Mouse (Mus musculus) cerebellum, postnatal 4 days (tissue): ENCODE results near the gene Hmgcs1.
"Not testable (repeated sequence)": the region's sequence is repeated elsewhere in the genome, so short reads cannot be mapped to it uniquely, and the experiment has no call there.

Source experiments
- DNase-seq, 2 experiments: peaks; one replicate each; pipeline ENCODE4 v3.0.0; 2022; ENCODE audit warnings: low spot score in 2 of 2, mixed read lengths in 1 of 2

The Hmgcs1 gene

DNA sequence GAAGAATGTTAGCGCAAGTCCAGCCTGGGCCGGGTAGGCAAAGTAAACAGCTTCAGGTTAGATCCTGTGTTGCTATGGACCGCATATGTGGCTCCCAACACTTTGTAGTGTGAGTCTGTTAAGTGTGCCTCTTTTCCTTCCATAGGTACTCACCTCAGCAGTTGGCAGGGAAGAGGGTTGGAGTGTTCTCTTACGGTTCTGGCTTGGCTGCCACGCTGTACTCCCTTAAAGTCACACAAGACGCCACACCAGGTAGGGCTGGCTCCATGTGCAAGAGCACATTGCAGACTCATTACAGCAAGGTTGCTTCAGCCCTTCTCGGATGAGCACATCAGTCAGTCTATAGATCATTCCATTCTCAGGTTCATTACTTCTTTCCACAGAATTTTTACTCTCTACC, 14.1 kb downstream of the Hmgcs1 start:
- no peak for DNase-seq

- not testable (repeated sequence) for DNase-seq
These were observed 16.2 kb downstream of the Hmgcs1 start for GRCm38 (mm10) chr13:119706278-119706880.

DNA sequence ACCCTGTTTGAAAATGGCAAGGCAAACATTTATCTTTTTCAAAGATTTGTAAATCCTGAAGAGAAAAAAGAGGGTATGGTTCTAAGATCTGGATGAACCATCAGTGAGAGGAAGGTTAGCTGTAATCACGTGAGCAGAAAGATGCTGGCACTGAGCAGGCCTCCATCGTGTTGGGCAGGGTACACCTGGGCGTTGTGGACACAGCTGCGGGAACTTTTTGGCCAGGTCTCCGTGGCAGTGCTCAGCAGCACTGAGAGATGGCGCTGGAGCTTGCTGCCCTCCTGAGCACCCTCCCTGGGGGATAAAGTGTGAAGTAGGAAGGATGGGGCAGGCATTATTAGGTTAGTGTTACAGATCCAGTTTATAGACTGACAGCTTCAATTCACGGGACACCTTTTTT, 16.8 kb downstream of the Hmgcs1 start:
- DNase-seq, result no peak

GRCm38 (mm10) chr13:119707906-119708305, 17.7 kb downstream of the Hmgcs1 start:
- no peak for DNase-seq

- DNase-seq, result no peak
These were observed 18.8 kb downstream of the Hmgcs1 start for GRCm38 (mm10) chr13:119708941-119709340.

DNA sequence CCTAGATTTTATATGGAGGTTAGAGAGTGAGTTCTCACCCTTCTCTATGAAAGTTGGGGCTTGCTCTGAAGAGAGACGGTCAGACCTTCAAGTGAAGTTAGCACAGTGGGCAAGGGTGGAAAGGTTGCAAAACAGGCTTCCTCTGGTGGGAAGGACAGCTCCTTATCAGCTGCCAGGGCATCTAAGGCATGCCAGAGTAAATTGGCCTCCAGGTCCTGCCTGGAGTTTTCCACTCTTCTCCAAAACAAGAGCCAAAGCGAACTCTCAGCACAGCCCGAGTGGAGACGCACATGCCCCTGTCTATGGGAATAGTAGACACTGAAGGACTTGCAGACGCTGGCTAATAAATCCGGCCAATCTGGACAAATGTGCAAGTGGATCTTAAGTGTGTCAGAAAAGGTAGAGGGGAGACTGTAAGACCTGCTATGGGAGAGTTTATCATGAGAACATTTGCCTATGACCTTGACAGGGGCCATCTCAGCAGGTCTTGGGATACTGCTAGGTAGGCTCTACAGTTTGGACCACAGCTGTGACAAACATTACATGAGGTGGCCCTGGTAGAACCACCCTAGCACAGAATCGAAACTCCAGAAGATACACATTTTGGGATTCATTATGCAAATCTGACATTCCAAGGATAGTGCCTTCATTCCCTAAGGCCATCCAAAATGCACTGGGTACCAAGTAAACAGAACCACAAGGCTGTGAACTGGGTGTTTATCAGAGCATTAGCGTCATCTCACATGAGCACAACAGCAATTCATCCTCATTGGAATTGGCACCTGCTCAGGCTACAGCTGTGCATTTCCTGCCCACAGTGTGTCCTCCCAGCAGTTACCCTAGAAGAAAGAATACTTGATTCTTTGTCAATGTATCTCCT, 19.4 kb downstream of the Hmgcs1 start:
- DNase-seq, result no peak

GRCm38 (mm10) chr13:119710268-119710610, 20.1 kb downstream of the Hmgcs1 start:
- no peak for DNase-seq

- DNase-seq, result no peak
These were observed 22.3 kb downstream of the Hmgcs1 start for GRCm38 (mm10) chr13:119712463-119712862.

DNA sequence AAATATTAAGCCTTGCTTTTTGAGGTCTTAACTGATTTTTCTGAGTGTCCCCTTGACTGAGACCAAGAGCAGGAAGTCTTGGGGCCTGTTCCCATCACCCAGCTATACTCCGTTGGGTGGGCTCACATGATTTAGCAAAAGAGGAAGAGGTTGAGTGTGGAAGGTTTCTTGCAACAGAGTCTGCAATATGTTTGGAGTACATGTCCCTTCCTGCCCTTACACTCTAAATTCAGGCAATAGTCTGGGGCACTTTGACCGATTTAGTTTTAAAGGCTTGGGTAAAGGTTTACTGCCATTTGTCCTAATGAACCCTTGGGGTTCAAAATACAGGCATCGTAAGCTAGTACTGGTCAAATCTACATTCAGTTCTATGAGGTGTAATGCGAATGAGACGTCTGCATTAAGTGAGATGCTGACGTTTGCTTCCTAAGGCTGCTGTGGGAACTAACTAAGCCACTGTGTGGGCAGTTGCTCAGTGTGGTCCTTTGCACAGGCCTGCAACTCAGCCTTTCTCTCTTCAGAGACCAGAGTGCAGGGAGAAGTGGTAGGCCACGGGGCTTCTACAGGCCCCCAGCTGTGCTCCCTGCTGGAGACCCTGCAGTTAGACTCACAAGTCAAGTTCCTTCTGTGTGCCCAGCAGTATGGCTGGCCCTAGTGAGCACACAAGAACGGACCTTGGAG, 23.1 kb downstream of the Hmgcs1 start:
- no peak for DNase-seq

- DNase-seq, result peak in 1 of 2 experiments; percentile 63
These were observed 23.6 kb downstream of the Hmgcs1 start for GRCm38 (mm10) chr13:119713821-119714220.

DNA sequence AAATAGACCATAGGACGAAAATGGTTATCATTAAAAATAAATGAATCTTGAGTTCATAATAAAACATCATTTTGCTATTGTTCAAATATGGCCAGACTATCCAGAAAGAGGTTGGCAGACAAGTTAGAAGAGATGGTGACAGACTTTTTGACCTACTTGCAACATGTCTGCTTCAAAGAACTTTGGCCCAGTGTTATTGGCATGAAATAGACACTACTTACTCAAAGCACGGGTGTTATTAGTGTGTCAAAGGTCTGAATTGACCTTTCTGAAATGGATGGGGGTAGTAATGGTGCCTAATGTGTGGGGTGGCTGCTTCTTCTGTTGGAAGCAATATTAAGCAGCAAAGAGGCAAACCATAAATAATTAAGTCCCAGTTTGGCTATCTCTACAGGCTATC, 25.9 kb downstream of the Hmgcs1 start:
- no peak for DNase-seq

DNA sequence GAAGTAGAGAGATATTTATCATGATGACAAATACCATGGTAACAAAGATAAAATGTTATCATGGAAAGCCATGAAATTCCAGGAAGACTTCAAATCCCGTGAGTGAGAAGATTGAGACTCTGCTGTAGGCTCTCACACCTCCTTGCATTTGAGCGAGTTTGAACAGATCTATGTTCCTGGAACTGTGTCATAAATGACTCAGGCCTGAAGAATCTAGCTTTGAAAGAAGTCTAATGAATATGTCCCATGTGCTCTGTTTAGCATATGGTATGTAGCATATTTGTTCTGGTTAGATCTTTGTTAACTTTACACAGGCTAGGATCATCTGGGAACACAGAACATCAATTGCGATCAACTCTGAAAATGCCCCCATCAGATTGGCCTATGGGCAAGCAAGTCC, 32.3 kb downstream of the Hmgcs1 start:
- DNase-seq, result no peak

DNA sequence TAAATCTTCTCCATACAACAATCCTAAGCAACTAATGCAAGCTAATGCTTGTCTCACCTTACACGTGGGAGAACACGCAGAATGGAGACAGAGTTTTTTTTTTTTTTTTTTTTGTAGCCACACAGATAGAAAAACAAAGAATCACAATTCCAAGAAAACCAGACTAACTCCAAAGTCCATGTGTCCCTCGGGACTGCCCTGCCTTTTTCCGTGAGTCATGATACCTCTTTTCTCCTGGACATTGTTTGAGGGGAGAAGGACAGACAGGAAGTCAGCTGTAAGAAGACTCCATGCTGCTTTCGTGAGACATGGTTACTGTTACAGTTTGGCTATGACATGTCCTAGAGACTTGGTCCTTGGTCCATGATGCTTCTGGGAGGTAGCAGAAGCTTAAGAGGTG, 33.2 kb downstream of the Hmgcs1 start:
- DNase-seq, result no peak

- no peak for DNase-seq
These were observed 34.4 kb downstream of the Hmgcs1 start for GRCm38 (mm10) chr13:119724541-119724940.

- peak in 1 of 2 experiments; percentile 25 for DNase-seq
These were observed 37.6 kb downstream of the Hmgcs1 start for GRCm38 (mm10) chr13:119727608-119728387.

- DNase-seq, result no peak
These were observed 39.2 kb downstream of the Hmgcs1 start for GRCm38 (mm10) chr13:119729406-119729805.

DNA sequence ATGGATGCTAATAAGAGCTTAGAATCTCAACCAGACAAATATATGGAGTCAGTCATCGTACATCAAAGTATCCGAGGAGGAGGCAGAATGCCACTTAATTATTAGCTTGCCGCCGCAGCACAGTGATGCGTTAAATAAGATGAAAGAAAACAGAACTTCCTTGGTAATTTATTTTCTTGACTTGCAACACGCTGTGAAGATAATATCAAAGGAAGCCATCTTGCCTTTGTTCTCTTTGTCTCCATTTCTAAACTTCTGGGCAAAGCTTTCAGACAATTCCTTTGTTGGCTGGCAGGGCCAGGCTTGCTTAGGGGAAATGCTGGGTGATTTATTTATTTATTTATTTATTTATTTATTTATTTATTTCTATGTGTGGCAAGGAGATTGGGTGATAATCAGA, 41.3 kb downstream of the Hmgcs1 start:
- no peak for DNase-seq

DNA sequence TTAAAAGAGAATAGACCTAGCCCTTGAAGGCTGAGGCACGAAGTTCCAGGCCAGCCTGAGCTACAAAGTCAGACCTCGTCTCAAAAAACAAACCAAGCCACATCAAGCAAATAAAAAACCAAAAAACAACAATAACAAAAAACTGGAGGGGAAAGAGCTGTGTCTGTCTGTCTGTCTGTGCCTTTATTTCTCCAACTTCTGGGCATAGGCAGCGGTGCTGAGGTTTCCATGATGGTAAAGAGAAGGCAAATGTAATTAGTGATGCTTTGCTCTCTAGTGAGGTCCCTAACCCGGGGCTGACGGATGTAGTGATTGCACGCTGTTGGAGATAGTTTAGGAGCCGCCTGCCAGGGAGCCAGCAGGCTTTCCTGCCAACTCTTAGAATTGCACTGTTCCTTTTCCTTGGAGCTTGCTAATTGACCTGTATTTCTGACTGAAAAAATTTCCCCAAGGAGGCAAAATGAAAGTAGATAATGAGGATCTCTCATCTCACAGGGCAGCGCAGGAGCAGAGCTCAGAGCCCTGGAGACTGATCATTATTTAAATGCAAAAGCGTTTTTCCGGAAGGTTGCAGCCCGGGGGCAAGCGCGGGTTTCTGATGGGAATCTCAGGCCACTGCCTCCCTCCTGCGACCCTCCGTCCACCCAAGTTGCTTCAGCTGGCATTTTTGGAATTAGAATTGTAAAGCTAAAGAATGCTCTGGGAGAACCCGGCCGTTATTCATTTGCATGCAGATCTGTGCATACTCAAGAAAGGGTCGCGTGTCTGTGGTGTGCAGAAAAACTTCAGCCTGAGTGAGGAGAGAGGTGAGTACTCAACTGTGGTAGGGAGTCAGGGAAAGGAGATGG, 51.4 kb downstream of the Hmgcs1 start:
- no peak for DNase-seq

GRCm38 (mm10) chr13:119742711-119743415, 52.7 kb downstream of the Hmgcs1 start:
- DNase-seq, result no peak

GRCm38 (mm10) chr13:119743470-119743869, 53.3 kb downstream of the Hmgcs1 start:
- no peak for DNase-seq
